Mouse (Mus musculus) heart, postnatal 0 days (tissue): ENCODE data around the gene Rbm34. TPM values are rescaled to one million over a fixed set of nuclear protein-coding genes. Genes with fewer than 3 reads are reported as not detected.

Experiments used
- ATAC-seq: fragments of 200-750 bp; cut with Nextera tagmentation; 2 replicates; pipeline ENCODE4 v1.8.0; 2017; ENCODE audit warnings: low read depth, moderate number of reproducible peaks, moderate library complexity; ENCODE audit not compliant: insufficient read depth
- DNase-seq: peaks from one replicate; pipeline ENCODE4 v3.0.0-alpha.2; 2016; ENCODE audit warnings: low spot score
- H3K27ac ChIP-seq: fragments of 300-500 bp; sonication (generic); 2 replicates; pipeline ENCODE4 v1.5.1; 2014; ENCODE audit warnings: low read depth, mild to moderate bottlenecking
- H3K27me3 ChIP-seq: fragments of 300-500 bp; sonication (generic); 2 replicates; pipeline ENCODE4 v1.6.1; 2014; ENCODE audit warnings: low read length, mixed read lengths; ENCODE audit not compliant: control insufficient read depth, insufficient read depth
- H3K36me3 ChIP-seq: fragments of 300-500 bp; sonication (generic); replicated peaks from 2 replicates; pipeline ENCODE4 v1.6.1; 2014; ENCODE audit warnings: low read length, mixed read lengths; ENCODE audit not compliant: control insufficient read depth, insufficient read depth
- H3K4me1 ChIP-seq: fragments of 300-500 bp; sonication (generic); 2 replicates; pipeline ENCODE4 v1.6.1; 2014; ENCODE audit warnings: antibody characterized with exemption; ENCODE audit not compliant: control insufficient read depth, insufficient read depth
- H3K4me2 ChIP-seq: fragments of 300-500 bp; sonication (generic); 2 replicates; pipeline ENCODE4 v1.6.1; 2014; ENCODE audit warnings: low read depth, mild to moderate bottlenecking, low read length, moderate library complexity
- H3K4me3 ChIP-seq: fragments of 300-500 bp; sonication (generic); 2 replicates; pipeline ENCODE4 v1.5.1; 2014; ENCODE audit warnings: low read depth, low read length
- H3K9ac ChIP-seq: fragments of 300-500 bp; sonication (generic); replicated peaks from 2 replicates; pipeline ENCODE4 v1.6.1; 2014; ENCODE audit warnings: low read depth, low read length, mixed read lengths
- H3K9me3 ChIP-seq: fragments of 300-500 bp; sonication (generic); replicated peaks from 2 replicates; pipeline ENCODE4 v1.6.1; 2016; ENCODE audit warnings: low read length; ENCODE audit not compliant: control insufficient read depth
- CTCF ChIP-seq: IDR thresholded peaks from 2 replicates; pipeline ENCODE4 v1.5.1; 2016; ENCODE audit warnings: antibody characterized with exemption, control low read depth, low read depth
- EP300 ChIP-seq: IDR thresholded peaks from 2 replicates; pipeline ENCODE4 v1.6.1; 2016; ENCODE audit warnings: antibody characterized with exemption, low read depth
- WGBS: fragments of 180-500 bp; shearing (Covaris S2); extraction: QIAGEN DNeasy Blood & Tissue Kit; methylation state at CpG from one replicate; pipeline ENCODE4 v1.1.7; 2014; 5-methylcytosine and 5-hydroxymethylcytosine counted together
- polyA plus RNA-seq: library from polyadenylated mRNA; unstranded; fragments of >200 nt; fragmentation: Nextera tagmentation; extraction: Ambion mirVana; gene quantifications from 2 replicates; pipeline ENCODE4 v1.2.1, GENCODE M21; 2015
- total RNA-seq: library from RNA; depleted of rRNA; stranded (reverse); fragments of >200 nt; gene quantifications from 2 replicates; pipeline ENCODE4 v1.2.3, GENCODE M21; 2014; ENCODE audit warnings: low replicate concordance

Rbm34 gene
- total and polyA plus RNA-seq, 2 experiments from 2014 or later: 1.3 to 8.8 TPM

GRCm38 (mm10) chr8:126928028-126928427 lies 42.8 kb downstream of the Rbm34 start:
- DNase-seq (no peak), ATAC-seq (no peak)
- no peaks in the 10 kb centered on the region for H3K27me3 ChIP-seq
- TF ChIP-seq CTCF (no peak), EP300 (no peak)
- no peak overlapping the region for H3K9ac ChIP-seq
- no peaks in the 10 kb centered on the region for H3K4me1 ChIP-seq
- peaks cover 30% of the 10 kb centered on the region for H3K36me3 ChIP-seq
- H3K9me3 ChIP-seq: no peaks in the 10 kb centered on the region
- H3K27ac ChIP-seq: no peak overlapping the region
- no peak overlapping the region for H3K4me3 ChIP-seq
- H3K4me2 ChIP-seq: no peak overlapping the region

DNA sequence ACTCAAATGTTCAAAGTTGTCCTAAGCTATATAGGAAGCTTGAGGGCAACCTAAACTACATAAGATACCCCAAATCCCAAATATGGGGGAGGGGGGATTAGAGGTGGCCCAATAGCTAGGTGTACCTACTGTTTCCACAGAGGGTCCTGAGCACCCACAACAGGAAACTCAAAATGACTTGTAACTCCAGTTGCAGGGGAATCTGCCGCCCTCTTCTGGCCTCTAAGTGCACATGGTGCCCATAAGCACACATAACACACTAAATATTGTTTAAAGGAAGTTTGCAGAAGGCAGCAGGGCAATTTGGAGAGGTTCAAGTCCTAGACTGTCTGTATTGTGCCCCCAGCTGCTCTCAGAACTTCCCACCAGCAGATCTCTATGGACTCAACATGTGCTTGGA lies 43.8 kb downstream of the Rbm34 start:
- peak; percentile 34; the same call in 1 of the 2 replicates for TF ChIP-seq CTCF
- TF ChIP-seq EP300: no peak
- H3K4me3 ChIP-seq: no peak overlapping the region
- H3K27ac ChIP-seq: no peak overlapping the region
- ATAC-seq: no peak
- no peak overlapping the region for H3K9ac ChIP-seq
- H3K4me1 ChIP-seq: no peaks in the 10 kb centered on the region
- H3K4me2 ChIP-seq: no peak overlapping the region
- 61% methylated on average over 1 of the region's 1 CpGs for WGBS
- no peak for DNase-seq
- peaks cover 20% of the 10 kb centered on the region for H3K36me3 ChIP-seq
- no peaks in the 10 kb centered on the region for H3K27me3 ChIP-seq
- no peaks in the 10 kb centered on the region for H3K9me3 ChIP-seq

GRCm38 (mm10) chr8:126922981-126923380 lies 47.9 kb downstream of the Rbm34 start:
- Histone ChIP-seq H3K4me2 (no peak overlapping the region), H3K4me1 (peaks cover under 1% of the 10 kb centered on the region), H3K4me3 (no peak overlapping the region), H3K9ac (no peak overlapping the region), H3K36me3 (no peaks in the 10 kb centered on the region), H3K9me3 (no peaks in the 10 kb centered on the region), H3K27me3 (no peaks in the 10 kb centered on the region), H3K27ac (no peak overlapping the region)
- ATAC-seq (no peak), DNase-seq (no peak)
- TF ChIP-seq CTCF (no peak), EP300 (no peak)
- 91% methylated on average over 7 of the region's 7 CpGs for WGBS

GRCm38 (mm10) chr8:126921432-126921831 lies 49.4 kb downstream of the Rbm34 start:
- Histone ChIP-seq H3K4me1 (peaks cover 16% of the 10 kb centered on the region), H3K9me3 (no peaks in the 10 kb centered on the region), H3K4me2 (no peak overlapping the region), H3K27ac (no peak overlapping the region), H3K27me3 (no peaks in the 10 kb centered on the region), H3K9ac (no peak overlapping the region), H3K4me3 (no peak overlapping the region), H3K36me3 (no peaks in the 10 kb centered on the region)
- WGBS: 90% methylated on average over 3 of the region's 3 CpGs
- no peak for DNase-seq
- TF ChIP-seq CTCF (no peak), EP300 (no peak)
- ATAC-seq: no peak

DNA sequence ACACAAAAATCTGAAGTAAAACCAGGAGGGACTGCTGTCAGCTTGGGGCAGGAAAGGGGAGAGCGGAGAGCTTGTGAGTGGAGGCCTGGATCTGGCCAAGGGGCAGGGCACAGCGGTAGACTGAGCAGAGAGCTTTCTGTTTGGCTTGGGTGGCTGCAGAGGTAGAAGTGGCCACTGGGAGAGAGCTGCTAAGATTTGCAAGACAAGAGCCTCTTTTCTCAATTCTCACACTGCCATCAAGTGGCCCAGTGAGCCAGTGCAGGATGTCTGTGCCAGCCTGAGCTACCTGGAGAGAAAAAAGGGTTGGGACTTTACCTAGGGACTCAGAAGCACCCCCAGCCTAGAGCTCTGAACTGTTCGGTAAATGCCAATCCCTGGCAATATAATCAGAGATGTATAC lies 50.0 kb downstream of the Rbm34 start:
- DNase-seq (peak; percentile 93), ATAC-seq (peak; percentile 79)
- 14% methylated on average over 3 of the region's 3 CpGs for WGBS
- Histone ChIP-seq H3K36me3 (no peaks in the 10 kb centered on the region), H3K27ac (peak overlapping the region; percentile 49), H3K4me3 (no peak overlapping the region), H3K9me3 (no peaks in the 10 kb centered on the region), H3K27me3 (no peaks in the 10 kb centered on the region), H3K4me2 (no peak overlapping the region), H3K9ac (no peak overlapping the region), H3K4me1 (peaks cover 16% of the 10 kb centered on the region)
- TF ChIP-seq CTCF (peak; percentile 85), EP300 (peak; percentile 58; the same call in 1 of the 2 replicates)

GRCm38 (mm10) chr8:126920386-126920785 lies 50.5 kb downstream of the Rbm34 start:
- no peak for DNase-seq
- Histone ChIP-seq H3K4me2 (no peak overlapping the region), H3K27ac (peak overlapping the region; percentile 49), H3K4me3 (no peak overlapping the region), H3K27me3 (no peaks in the 10 kb centered on the region), H3K9me3 (no peaks in the 10 kb centered on the region), H3K36me3 (no peaks in the 10 kb centered on the region), H3K4me1 (peaks cover 16% of the 10 kb centered on the region), H3K9ac (no peak overlapping the region)
- no peak for ATAC-seq
- TF ChIP-seq EP300 (no peak), CTCF (no peak)
- WGBS: 83% methylated on average over 6 of the region's 6 CpGs
